In genomic region chr3:152193177-152193576, GRCm38 (mm10) we compare ENCODE assay signal across 8 mouse cellular contexts. TPM values are rescaled to one million over a fixed set of nuclear protein-coding genes. Genes with fewer than 3 reads are reported as not detected.
DNase-seq lines count a peak whose midpoint lies in the region; ATAC-seq and TF ChIP-seq lines count a peak whose summit lies in the region.

No protein-coding gene starts in this region.

- peak overlapping the region; percentile 44 for H3K4me2 ChIP-seq in heart, embryonic 12.5 days
- H3K4me2 ChIP-seq in forebrain, embryonic 16.5 days (ENCODE audit: low read length) = peak overlapping the region; percentile 75
- H3K4me2 ChIP-seq in liver, postnatal 0 days (ENCODE audit: low read depth, low read length) = peak overlapping the region; percentile 67

- H3K9ac ChIP-seq in heart, embryonic 12.5 days = peak overlapping the region; percentile 78
- peak overlapping the region; percentile 52; the same call in 1 of the 2 replicates for H3K9ac ChIP-seq in ES-Bruce4 (ENCODE audit: low read depth, poor library complexity, severe bottlenecking)
- peak overlapping the region; percentile 58 for H3K9ac ChIP-seq in forebrain, embryonic 16.5 days (replicated peaks; ENCODE audit: low read depth, low read length)
- peak overlapping the region; percentile 84 for H3K9ac ChIP-seq in liver, postnatal 0 days (replicated peaks)

- DNase-seq in heart, postnatal 10 days = no peak
- DNase-seq in liver, postnatal 0 days = no peak
- DNase-seq in frontal cortex, postnatal 14 days (ENCODE audit: low spot score in 2 of 2) = no peak
- no peak for DNase-seq in thymus, postnatal 25 days
- DNase-seq in natural killer cell, adult 2 months (ENCODE audit: low spot score in 2 of 2) = no peak

- H3K27ac ChIP-seq in heart, embryonic 12.5 days (ENCODE audit: poor library complexity, severe bottlenecking) = peak overlapping the region; percentile 88
- no peak overlapping the region for H3K27ac ChIP-seq in ES-Bruce4 (ENCODE audit: insufficient read depth, low read length)
- H3K27ac ChIP-seq in forebrain, embryonic 16.5 days (ENCODE audit: low read length) = peak overlapping the region; percentile 79
- H3K27ac ChIP-seq in liver, postnatal 0 days (ENCODE audit: low read depth) = peak overlapping the region; percentile 98

- no peaks in the 10 kb centered on the region for H3K36me3 ChIP-seq in heart, embryonic 12.5 days
- no peaks in the 10 kb centered on the region for H3K36me3 ChIP-seq in ES-Bruce4 (ENCODE audit: control insufficient read depth, insufficient read depth, low read length, poor library complexity, severe bottlenecking)
- no peaks in the 10 kb centered on the region for H3K36me3 ChIP-seq in forebrain, embryonic 16.5 days (ENCODE audit: control insufficient read depth, insufficient read depth)
- H3K36me3 ChIP-seq in liver, postnatal 0 days (replicated peaks; ENCODE audit: insufficient read depth, low read length) = no peaks in the 10 kb centered on the region

- peaks cover 14% of the 10 kb centered on the region for H3K4me1 ChIP-seq in heart, embryonic 12.5 days (replicated peaks)
- H3K4me1 ChIP-seq in ES-Bruce4 (ENCODE audit: control insufficient read depth, insufficient read depth, low read length) = no peaks in the 10 kb centered on the region
- H3K4me1 ChIP-seq in forebrain, embryonic 16.5 days (replicated peaks; ENCODE audit: control insufficient read depth, insufficient read depth, low read length) = peaks cover 18% of the 10 kb centered on the region
- peaks cover 20% of the 10 kb centered on the region for H3K4me1 ChIP-seq in liver, postnatal 0 days (ENCODE audit: insufficient read depth)

- no peak for TF ChIP-seq POLR2A in ES-Bruce4 (IDR thresholded peaks at IDR 0.05; ENCODE audit: insufficient read depth, low read length)

- no peaks in the 10 kb centered on the region for H3K9me3 ChIP-seq in heart, embryonic 12.5 days (replicated peaks)
- H3K9me3 ChIP-seq in ES-Bruce4 (replicated peaks; ENCODE audit: control insufficient read depth, insufficient read depth, low read length, poor library complexity, severe bottlenecking) = no peaks in the 10 kb centered on the region
- no peaks in the 10 kb centered on the region for H3K9me3 ChIP-seq in forebrain, embryonic 16.5 days (ENCODE audit: control insufficient read depth, low read length)
- no peaks in the 10 kb centered on the region for H3K9me3 ChIP-seq in liver, postnatal 0 days (ENCODE audit: low read length)

- 5% methylated on average over 7 of the region's 7 CpGs for WGBS in heart, embryonic 12.5 days
- 8% methylated on average over 7 of the region's 7 CpGs for WGBS in forebrain, embryonic 16.5 days
- 1% methylated on average over 7 of the region's 7 CpGs for WGBS in liver, postnatal 0 days (ENCODE audit: insufficient replicate concordance)

- H3K27me3 ChIP-seq in heart, embryonic 12.5 days (replicated peaks) = no peaks in the 10 kb centered on the region
- H3K27me3 ChIP-seq in ES-Bruce4 (ENCODE audit: control insufficient read depth, insufficient read depth, low read length, poor library complexity, severe bottlenecking) = no peaks in the 10 kb centered on the region; the same call in 1 of the 2 replicates
- H3K27me3 ChIP-seq in forebrain, embryonic 16.5 days (replicated peaks; ENCODE audit: control insufficient read depth, insufficient read depth, low read length) = no peaks in the 10 kb centered on the region
- no peaks in the 10 kb centered on the region for H3K27me3 ChIP-seq in liver, postnatal 0 days (ENCODE audit: insufficient read depth, low read length)

- ATAC-seq in heart, embryonic 12.5 days (ENCODE audit: insufficient number of reproducible peaks, low FRiP score) = no peak
- no peak for ATAC-seq in forebrain, embryonic 16.5 days
- ATAC-seq in liver, postnatal 0 days = no peak

- H3K4me3 ChIP-seq in heart, embryonic 12.5 days = peak overlapping the region; percentile 70
- no peak overlapping the region for H3K4me3 ChIP-seq in ES-Bruce4 (ENCODE audit: low read depth, low read length)
- peak overlapping the region; percentile 54 for H3K4me3 ChIP-seq in forebrain, embryonic 16.5 days (replicated peaks; ENCODE audit: low read length)
- peak overlapping the region; percentile 72 for H3K4me3 ChIP-seq in liver, postnatal 0 days (ENCODE audit: low read depth, low read length)

- no peak for TF ChIP-seq EP300 in ES-Bruce4 (IDR thresholded peaks at IDR 0.05; ENCODE audit: insufficient read depth, low read depth, low read length)
- TF ChIP-seq EP300 in liver, postnatal 0 days (IDR thresholded peaks at IDR 0.05; ENCODE audit: low read depth) = no peak

- no peak for TF ChIP-seq CTCF in ES-Bruce4 (IDR thresholded peaks at IDR 0.05; ENCODE audit: low read depth, low read length)
- TF ChIP-seq CTCF in liver, postnatal 0 days (IDR thresholded peaks at IDR 0.05; ENCODE audit: low read depth) = no peak

- intact Hi-C loops in heart, postnatal 10 days (cut with DNase I) = loop anchor here (1.0 to 10.0 kb wide), 2 partner anchors 17 to 278 kb away; partner anchors contain the start of genes Dnajb4 and Fubp1

RNA-seq across cellular contexts. Expression of gene Dnajb4, which starts 16.9 kb away (rescaled TPM):
- polyA plus RNA-seq in heart, embryonic 12.5 days (2016; fragmentation: Nextera tagmentation; extraction: Ambion mirVana) = 53.0 and 56.3 TPM in 2 replicates
- total RNA-seq in heart, postnatal 10 days (2021) = 10 to 100 TPM; 70.3 to 70.6 TPM
- polyA plus RNA-seq in ES-Bruce4 (2011; ENCODE audit: insufficient read depth, insufficient read length, low read depth, missing spikeins) = 27.0 and 28.8 TPM in 2 replicates
- polyA plus RNA-seq in forebrain, embryonic 16.5 days (2015; fragmentation: Nextera tagmentation; extraction: Ambion mirVana) = 36.3 and 39.8 TPM in 2 replicates
- polyA plus RNA-seq in liver, postnatal 0 days (2015; fragmentation: Nextera tagmentation; extraction: Ambion mirVana) = 25.9 and 28.8 TPM in 2 replicates

RNA-seq across cellular contexts. Expression of gene Fubp1, which starts 17.0 kb away (rescaled TPM):
- 142 and 146 TPM in 2 replicates for polyA plus RNA-seq in heart, embryonic 12.5 days (2016; fragmentation: Nextera tagmentation; extraction: Ambion mirVana)
- 10 to 100 TPM; 82.2 to 90.6 TPM for total RNA-seq in heart, postnatal 10 days (2021)
- polyA plus RNA-seq in ES-Bruce4 (2011; ENCODE audit: insufficient read depth, insufficient read length, low read depth, missing spikeins) = 406 and 417 TPM in 2 replicates
- 297 and 302 TPM in 2 replicates for polyA plus RNA-seq in forebrain, embryonic 16.5 days (2015; fragmentation: Nextera tagmentation; extraction: Ambion mirVana)
- 33.5 and 37.1 TPM in 2 replicates for polyA plus RNA-seq in liver, postnatal 0 days (2015; fragmentation: Nextera tagmentation; extraction: Ambion mirVana)

RNA-seq across cellular contexts. Expression of gene Gipc2, which starts 27.1 kb away (rescaled TPM):
- 1.3 and 4.5 TPM in 2 replicates for polyA plus RNA-seq in heart, embryonic 12.5 days (2016; fragmentation: Nextera tagmentation; extraction: Ambion mirVana)
- 1 to 10 TPM; 3.8 to 5.4 TPM for total RNA-seq in heart, postnatal 10 days (2021)
- 17.1 and 19.9 TPM in 2 replicates for polyA plus RNA-seq in ES-Bruce4 (2011; ENCODE audit: insufficient read depth, insufficient read length, low read depth, missing spikeins)
- 4.0 and 4.1 TPM in 2 replicates for polyA plus RNA-seq in forebrain, embryonic 16.5 days (2015; fragmentation: Nextera tagmentation; extraction: Ambion mirVana)
- 3.5 and 5.0 TPM in 2 replicates for polyA plus RNA-seq in liver, postnatal 0 days (2015; fragmentation: Nextera tagmentation; extraction: Ambion mirVana)
